Mouse (Mus musculus) heart, embryonic 16.5 days (tissue): ENCODE data around the gene Tcn2. TPM values are rescaled to one million over a fixed set of nuclear protein-coding genes. Genes with fewer than 3 reads are reported as not detected.

Experiments used
- ATAC-seq: fragments of 200-750 bp; cut with Nextera tagmentation; replicated peaks from 2 replicates; pipeline ENCODE4 v1.8.0; 2017; ENCODE audit warnings: moderate number of reproducible peaks; ENCODE audit not compliant: insufficient read depth, low FRiP score; ENCODE audit errors: extremely low read depth
- H3K27ac ChIP-seq: fragments of 300-500 bp; sonication (generic); 2 replicates; pipeline ENCODE4 v1.5.1; 2014; ENCODE audit warnings: mild to moderate bottlenecking, low read length, control low read depth, moderate library complexity
- H3K27me3 ChIP-seq: fragments of 300-500 bp; sonication (generic); 2 replicates; pipeline ENCODE4 v1.6.1; 2014; ENCODE audit warnings: low read length, mixed read lengths; ENCODE audit not compliant: control insufficient read depth, insufficient read depth
- H3K36me3 ChIP-seq: fragments of 300-500 bp; sonication (generic); 2 replicates; pipeline ENCODE4 v1.6.1; 2014; ENCODE audit not compliant: control insufficient read depth, insufficient read depth
- H3K4me1 ChIP-seq: fragments of 300-500 bp; sonication (generic); 2 replicates; pipeline ENCODE4 v1.6.1; 2014; ENCODE audit warnings: low read length, mixed read lengths; ENCODE audit not compliant: control insufficient read depth, insufficient read depth
- H3K4me2 ChIP-seq: fragments of 300-500 bp; sonication (generic); 2 replicates; pipeline ENCODE4 v1.6.1; 2014; ENCODE audit warnings: low read depth, mild to moderate bottlenecking, control low read depth, low read length
- H3K4me3 ChIP-seq: fragments of 300-500 bp; sonication (generic); 2 replicates; pipeline ENCODE4 v1.5.1; 2014; ENCODE audit warnings: mild to moderate bottlenecking, control low read depth, low read length
- H3K9ac ChIP-seq: fragments of 300-500 bp; sonication (generic); 2 replicates; pipeline ENCODE4 v1.6.1; 2014; ENCODE audit warnings: low read length, control low read depth
- H3K9me3 ChIP-seq: fragments of 300-500 bp; sonication (generic); replicated peaks from 2 replicates; pipeline ENCODE4 v1.6.1; 2016; ENCODE audit warnings: low read length; ENCODE audit not compliant: control insufficient read depth
- WGBS: fragments of 180-500 bp; shearing (Covaris S2); extraction: QIAGEN DNeasy Blood & Tissue Kit; methylation state at CpG from one replicate; pipeline ENCODE4 v1.1.7; 2014; 5-methylcytosine and 5-hydroxymethylcytosine counted together
- polyA plus RNA-seq: library from polyadenylated mRNA; unstranded; fragments of >200 nt; fragmentation: Nextera tagmentation; extraction: Ambion mirVana; gene quantifications from 2 replicates; pipeline ENCODE4 v1.2.1, GENCODE M21; 2015

The Tcn2 gene
- polyA plus RNA-seq, 1 experiment from 2014 or later = 70.5 TPM

DNA sequence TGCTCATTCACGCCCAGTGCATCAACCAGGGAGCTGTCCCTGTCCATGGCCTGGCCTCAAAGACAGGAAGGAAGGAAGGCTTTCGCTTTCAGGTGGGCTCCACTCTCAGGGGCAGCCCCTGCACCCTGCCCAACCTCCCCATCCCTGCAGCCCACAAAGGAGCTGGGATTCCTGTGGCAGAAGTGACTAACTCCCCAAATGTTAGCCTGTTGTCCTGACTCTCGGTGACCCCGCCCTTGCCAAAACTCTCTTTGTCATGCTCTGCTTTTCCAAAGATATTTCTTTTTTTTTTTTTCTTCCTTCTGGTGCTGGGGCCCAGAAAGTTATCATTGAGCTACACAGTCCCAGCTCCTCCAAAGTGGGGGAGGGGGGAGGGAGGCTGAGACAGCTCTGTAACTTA, 22.7 kb downstream of the Tcn2 start:
- WGBS = 81% methylated on average over 4 of the region's 4 CpGs
- peaks cover 4% of the 10 kb centered on the region; the same call in 1 of the 2 replicates for H3K27me3 ChIP-seq
- no peak overlapping the region for H3K4me2 ChIP-seq
- peaks cover 35% of the 10 kb centered on the region for H3K4me1 ChIP-seq
- ATAC-seq = no peak
- no peak overlapping the region for H3K4me3 ChIP-seq
- no peak overlapping the region for H3K9ac ChIP-seq
- no peak overlapping the region for H3K27ac ChIP-seq
- H3K9me3 ChIP-seq = no peaks in the 10 kb centered on the region
- H3K36me3 ChIP-seq = no peaks in the 10 kb centered on the region

DNA sequence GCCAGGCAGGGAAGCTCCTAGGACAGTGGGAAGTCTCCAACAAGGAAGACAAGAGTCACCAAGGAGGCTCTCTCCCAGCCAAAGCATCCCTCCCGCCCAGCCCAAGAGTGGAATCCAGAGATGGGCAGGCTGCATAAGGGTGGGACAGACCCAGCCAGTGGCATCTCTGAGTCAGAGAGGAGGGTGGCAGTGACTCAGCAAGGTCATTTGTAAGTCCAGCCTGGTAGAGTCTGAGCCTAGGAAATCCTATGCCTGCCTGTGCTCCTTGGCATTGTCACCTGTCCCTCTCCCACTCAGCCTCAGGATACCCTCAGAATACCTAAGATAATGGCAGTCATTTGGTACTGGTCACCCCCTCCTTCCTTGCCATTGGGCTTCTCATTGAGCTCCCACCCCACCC, 26.5 kb downstream of the Tcn2 start:
- Histone ChIP-seq H3K4me2 (no peak overlapping the region), H3K27ac (no peak overlapping the region), H3K36me3 (no peaks in the 10 kb centered on the region), H3K4me1 (peaks cover 4% of the 10 kb centered on the region), H3K4me3 (no peak overlapping the region), H3K27me3 (no peaks in the 10 kb centered on the region), H3K9ac (no peak overlapping the region), H3K9me3 (no peaks in the 10 kb centered on the region)
- no peak for ATAC-seq
- WGBS = 75% methylated on average over 1 of the region's 1 CpGs

DNA sequence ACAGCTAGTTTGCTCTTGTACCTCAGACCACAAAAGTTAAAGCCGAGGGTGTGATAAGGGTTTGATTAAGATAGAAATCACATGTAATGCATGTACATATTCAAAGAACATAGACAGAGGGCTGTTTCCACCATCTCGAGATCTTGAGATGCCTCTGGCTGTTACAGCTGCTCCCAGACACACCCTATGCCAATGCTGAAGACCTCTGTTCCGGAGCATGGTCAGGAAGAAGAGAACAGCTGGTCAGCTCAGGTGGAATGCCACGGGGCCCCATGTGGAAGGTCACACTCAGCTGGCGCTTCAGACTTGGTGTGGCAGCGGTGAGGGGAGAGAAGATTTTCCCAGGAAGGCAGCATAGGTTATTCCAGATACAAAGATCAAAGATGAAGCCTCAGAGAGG, 27.3 kb downstream of the Tcn2 start:
- Histone ChIP-seq H3K4me2 (no peak overlapping the region), H3K9ac (no peak overlapping the region), H3K4me1 (no peaks in the 10 kb centered on the region), H3K36me3 (no peaks in the 10 kb centered on the region), H3K9me3 (no peaks in the 10 kb centered on the region), H3K4me3 (no peak overlapping the region), H3K27me3 (no peaks in the 10 kb centered on the region), H3K27ac (no peak overlapping the region)
- 81% methylated on average over 6 of the region's 6 CpGs for WGBS
- no peak for ATAC-seq

DNA sequence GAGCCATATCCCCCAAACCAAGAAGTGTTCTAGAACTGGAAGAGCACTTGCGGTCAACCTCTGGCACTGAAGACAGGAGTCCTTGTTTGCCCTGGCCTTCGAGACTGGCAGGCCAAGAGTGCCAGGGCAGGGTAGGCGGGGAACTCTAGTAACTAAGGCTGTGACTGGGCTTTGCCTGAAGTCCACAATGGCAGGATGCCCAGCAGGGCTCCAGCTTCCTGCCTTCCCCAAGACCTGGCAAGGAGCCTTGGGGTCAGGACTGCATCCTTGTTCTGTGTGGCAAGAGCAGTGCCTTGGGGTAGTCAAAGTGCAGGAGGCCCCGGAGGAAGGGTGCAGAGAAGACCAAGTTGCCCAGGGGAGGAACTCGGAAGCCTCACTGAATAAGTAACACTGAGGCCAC, 28.9 kb downstream of the Tcn2 start:
- no peaks in the 10 kb centered on the region for H3K9me3 ChIP-seq
- peaks cover 6% of the 10 kb centered on the region; the same call in 1 of the 2 replicates for H3K36me3 ChIP-seq
- H3K9ac ChIP-seq = no peak overlapping the region
- no peaks in the 10 kb centered on the region for H3K27me3 ChIP-seq
- no peak overlapping the region for H3K4me2 ChIP-seq
- ATAC-seq = no peak
- H3K4me3 ChIP-seq = no peak overlapping the region
- whole genome bisulfite sequencing = 76% methylated on average over 5 of the region's 5 CpGs
- no peak overlapping the region for H3K27ac ChIP-seq
- H3K4me1 ChIP-seq = no peaks in the 10 kb centered on the region

DNA sequence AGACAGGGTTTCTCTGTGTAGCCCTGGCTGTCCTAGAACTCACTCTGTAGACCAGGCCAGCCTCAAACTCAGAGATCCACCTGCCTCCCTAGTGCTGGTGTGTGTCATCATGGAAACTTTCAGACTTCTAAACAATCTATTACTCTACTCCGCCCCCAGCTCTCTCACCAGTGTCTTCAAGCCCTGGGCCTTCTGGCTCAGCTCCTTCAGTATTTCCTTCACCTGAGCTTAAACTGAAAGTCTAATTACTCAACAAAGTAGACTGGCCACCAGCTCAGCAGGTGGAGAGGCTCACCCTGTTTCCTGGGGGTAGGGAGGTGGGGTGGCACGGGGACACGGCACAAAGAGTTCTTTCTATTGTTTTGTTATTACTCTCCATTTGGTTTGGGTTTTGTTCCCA, 29.4 kb downstream of the Tcn2 start:
- Histone ChIP-seq H3K9ac (no peak overlapping the region), H3K9me3 (no peaks in the 10 kb centered on the region), H3K27me3 (no peaks in the 10 kb centered on the region), H3K27ac (no peak overlapping the region), H3K4me1 (no peaks in the 10 kb centered on the region), H3K36me3 (peaks cover 6% of the 10 kb centered on the region; the same call in 1 of the 2 replicates), H3K4me3 (no peak overlapping the region), H3K4me2 (no peak overlapping the region)
- WGBS = 89% methylated on average over 3 of the region's 3 CpGs
- ATAC-seq = no peak

DNA sequence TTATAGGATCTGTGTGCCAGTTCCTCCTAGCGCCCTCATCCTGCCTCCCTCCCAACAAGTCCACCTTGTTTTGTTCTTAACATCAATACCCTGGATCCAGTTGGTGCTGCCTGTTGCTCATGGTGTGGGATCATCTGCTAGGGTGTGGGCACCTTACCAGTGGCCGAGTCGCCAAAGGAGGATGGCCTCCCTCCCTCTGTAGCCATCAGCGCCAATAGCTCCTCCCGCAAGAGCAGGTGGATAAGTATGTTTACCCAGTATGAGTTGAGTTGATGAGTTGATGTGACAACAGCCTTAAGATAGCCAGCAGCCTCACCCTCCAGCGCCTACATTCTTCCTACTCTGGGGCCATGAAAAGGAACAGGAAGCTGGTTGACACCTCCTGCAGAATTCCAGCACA, 31.7 kb downstream of the Tcn2 start:
- no peak for ATAC-seq
- Histone ChIP-seq H3K27me3 (no peaks in the 10 kb centered on the region), H3K4me3 (no peak overlapping the region)

DNA sequence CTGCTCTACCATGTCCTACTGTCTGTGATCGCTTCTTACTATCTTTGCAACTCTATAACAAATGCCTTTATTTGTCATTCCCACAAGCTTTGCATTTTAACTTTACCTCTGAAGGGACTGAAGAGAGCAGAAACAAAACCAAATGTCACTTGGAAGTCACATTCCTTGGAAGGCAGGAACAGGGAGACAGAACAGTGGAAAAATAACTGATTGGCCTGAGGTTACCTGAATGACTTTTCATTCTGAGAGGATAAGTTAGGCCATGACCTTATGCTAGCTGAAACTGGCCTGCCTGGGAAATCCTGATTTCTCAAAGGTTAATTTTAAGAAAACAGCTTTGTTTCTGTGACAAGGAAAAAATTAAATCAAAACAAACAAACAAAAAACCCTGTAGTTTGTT, 36.0 kb downstream of the Tcn2 start:
- Histone ChIP-seq H3K4me2 (peak overlapping the region; percentile 16; the same call in 1 of the 2 replicates), H3K9ac (no peak overlapping the region), H3K4me1 (peaks cover 5% of the 10 kb centered on the region), H3K27ac (no peak overlapping the region), H3K27me3 (no peaks in the 10 kb centered on the region), H3K4me3 (no peak overlapping the region), H3K9me3 (no peaks in the 10 kb centered on the region), H3K36me3 (peaks cover 6% of the 10 kb centered on the region; the same call in 1 of the 2 replicates)
- WGBS = 86% methylated on average over 1 of the region's 1 CpGs
- no peak for ATAC-seq

More for the DNA sequence above, 31.7 kb downstream of the Tcn2 start:
- Histone ChIP-seq H3K9me3 (no peaks in the 10 kb centered on the region), H3K9ac (no peak overlapping the region), H3K27ac (no peak overlapping the region), H3K4me1 (0 out of 2 replicates have a peak, but pooled peaks cover 2% of the 10 kb centered on the region), H3K4me2 (no peak overlapping the region), H3K36me3 (peaks cover 6% of the 10 kb centered on the region; the same call in 1 of the 2 replicates)
- WGBS = 54% methylated on average over 6 of the region's 6 CpGs

DNA sequence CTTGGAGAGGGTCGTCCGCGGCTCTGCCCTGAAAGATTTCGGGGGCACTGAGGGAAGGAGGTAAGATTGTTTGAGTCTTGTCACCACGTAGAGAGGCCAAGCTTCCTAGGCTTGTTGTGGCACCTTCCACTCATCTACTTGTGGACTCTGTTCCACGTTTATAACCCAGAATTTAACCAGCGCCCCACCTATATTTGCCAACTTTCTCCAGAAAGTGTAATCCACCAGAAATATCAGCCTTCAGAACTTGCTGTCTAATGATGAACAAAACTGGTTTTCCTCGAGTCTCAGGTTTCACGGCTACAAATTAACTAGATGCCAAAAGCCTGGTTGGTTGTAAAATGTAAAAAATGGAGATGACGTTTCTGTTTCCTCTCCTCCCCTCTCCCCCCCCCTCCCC, 36.5 kb downstream of the Tcn2 start:
- H3K4me2 ChIP-seq = peak overlapping the region; percentile 83
- H3K9me3 ChIP-seq = no peaks in the 10 kb centered on the region
- H3K27ac ChIP-seq = peak overlapping the region; percentile 65
- H3K27me3 ChIP-seq = no peaks in the 10 kb centered on the region
- WGBS = 5% methylated on average over 10 of the region's 10 CpGs
- H3K4me1 ChIP-seq = peaks cover 5% of the 10 kb centered on the region
- no peak for ATAC-seq
- H3K9ac ChIP-seq = peak overlapping the region; percentile 73
- H3K36me3 ChIP-seq = peaks cover 6% of the 10 kb centered on the region; the same call in 1 of the 2 replicates
- peak overlapping the region; percentile 64 for H3K4me3 ChIP-seq

DNA sequence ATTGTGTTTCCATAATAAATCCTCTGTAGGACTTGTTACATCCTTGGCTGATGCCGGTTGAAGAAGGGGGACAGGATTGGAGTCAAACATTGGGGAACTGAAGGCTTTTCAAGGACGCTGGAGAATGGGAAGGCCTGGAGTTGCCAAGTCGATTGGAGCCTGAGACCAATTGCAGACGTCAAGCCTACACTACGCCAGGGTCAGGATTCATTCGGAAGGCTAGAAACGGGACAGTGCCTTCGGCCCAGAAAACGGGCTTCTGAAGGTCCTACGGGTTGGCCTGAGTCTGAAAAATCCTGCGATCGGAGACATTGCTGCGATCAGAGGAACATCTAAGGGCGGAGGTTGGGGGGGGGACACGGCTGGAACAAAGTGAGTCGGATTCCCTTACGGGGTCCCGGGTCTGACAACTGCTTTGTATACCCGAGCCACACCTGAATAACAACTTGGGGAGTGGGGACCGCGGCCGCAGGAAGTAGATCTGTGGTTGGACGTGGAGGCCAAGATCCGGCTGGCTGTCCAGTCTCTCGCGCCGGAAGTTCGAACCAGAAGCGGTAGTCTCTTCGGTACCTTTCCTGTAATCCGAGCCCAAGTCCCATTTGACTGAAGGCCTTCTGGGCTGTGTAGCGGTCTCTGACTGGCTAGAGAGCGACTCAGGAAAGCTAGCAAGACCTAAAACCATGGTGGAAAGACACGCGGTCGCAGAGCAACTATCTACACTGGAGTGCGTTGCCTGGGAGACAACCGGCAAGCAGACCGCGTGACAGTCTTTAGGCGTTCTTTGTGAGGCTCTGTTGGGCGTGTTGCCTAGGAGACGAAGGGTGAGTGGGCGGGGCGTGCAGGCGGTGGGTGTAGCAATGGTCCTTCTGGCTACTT, 37.3 kb downstream of the Tcn2 start, which contains the start of the genes 4921536K21Rik and Dusp18:
4921536K21Rik (minus strand) TSS at position 693 of the 876 bp plus-strand sequence.
Dusp18 (plus strand) TSS at position 835 of the 876 bp plus-strand sequence.
- Histone ChIP-seq H3K36me3 (peaks cover 6% of the 10 kb centered on the region; the same call in 1 of the 2 replicates), H3K9ac (peak within 1 kb of the TSS; percentile 73), H3K27ac (peak within 1 kb of the TSS; percentile 73), H3K27me3 (no peaks in the 10 kb centered on the region), H3K4me2 (peak within 1 kb of the TSS; percentile 83), H3K4me1 (peaks cover 5% of the 10 kb centered on the region), H3K9me3 (no peaks in the 10 kb centered on the region), H3K4me3 (peak within 1 kb of the TSS; percentile 64)
- 3% methylated on average over 46 of the region's 46 CpGs for WGBS
- peak; percentile 93 for ATAC-seq
